Mouse (Mus musculus) E14TG2a.4 (cell line): Measurements from ENCODE around the gene 2810004N23Rik.
"Not testable (repeated sequence)": the region's sequence is repeated elsewhere in the genome, so short reads cannot be mapped to it uniquely, and the experiment has no call there.

Experiments
- H3K27me3 ChIP-seq: 2 replicates; pipeline ENCODE4 v1.6.1; 2014; ENCODE audit warnings: low read length, control low read depth; ENCODE audit not compliant: insufficient read depth
- H3K36me3 ChIP-seq: 2 replicates; pipeline ENCODE4 v1.6.1; 2014; ENCODE audit warnings: low read length, control low read depth; ENCODE audit not compliant: insufficient read depth
- H3K4me1 ChIP-seq: replicated peaks from 2 replicates; pipeline ENCODE4 v1.6.1; 2014; ENCODE audit warnings: low read depth, low read length, control low read depth
- H3K4me3 ChIP-seq: replicated peaks from 2 replicates; pipeline ENCODE4 v1.5.1; 2014; ENCODE audit warnings: mild to moderate bottlenecking, low read length
- H3K9me3 ChIP-seq: 2 replicates; pipeline ENCODE4 v1.6.1; 2014; ENCODE audit warnings: low read length, control low read depth
- CTCF ChIP-seq: conservative IDR thresholded peaks from 2 replicates; pipeline ENCODE4 v1.5.1; 2014; ENCODE audit warnings: low read length
- NANOG ChIP-seq: IDR thresholded peaks from 2 replicates; pipeline ENCODE4 v1.6.1; 2014; ENCODE audit warnings: borderline replicate concordance, low read length, mixed read lengths
- POU5F1 ChIP-seq: IDR thresholded peaks from 2 replicates; pipeline ENCODE4 v1.6.1; 2014; ENCODE audit warnings: low read length, borderline replicate concordance

Gene 2810004N23Rik

DNA sequence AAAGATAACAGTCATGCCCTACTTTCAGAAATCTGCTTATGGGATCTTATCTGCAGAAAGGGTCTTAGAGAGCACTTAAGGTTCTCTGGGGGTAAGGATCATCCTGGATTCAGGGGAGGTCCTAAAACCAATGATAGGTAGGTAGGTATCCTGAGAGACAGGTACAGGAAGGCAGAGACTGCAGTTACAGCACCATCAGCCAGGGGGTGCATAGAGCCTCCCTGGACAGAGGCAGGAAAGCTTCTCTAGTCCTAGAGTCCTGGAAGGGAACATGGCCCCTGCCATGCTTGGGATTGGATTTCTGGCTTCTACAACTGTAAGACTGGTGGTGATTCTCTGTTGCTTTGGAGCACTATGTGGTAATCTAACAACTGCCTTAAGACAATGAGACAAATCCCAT is 3.5 kb downstream of the 2810004N23Rik start:
- Histone ChIP-seq H3K9me3 (no peaks in the 10 kb centered on the region), H3K36me3 (peaks cover 74% of the 10 kb centered on the region), H3K27me3 (no peaks in the 10 kb centered on the region), H3K4me1 (peaks cover 76% of the 10 kb centered on the region), H3K4me3 (no peak overlapping the region)
- TF ChIP-seq NANOG, result no peak
- TF ChIP-seq POU5F1, result no peak
- TF ChIP-seq CTCF, result peak; percentile 76

DNA sequence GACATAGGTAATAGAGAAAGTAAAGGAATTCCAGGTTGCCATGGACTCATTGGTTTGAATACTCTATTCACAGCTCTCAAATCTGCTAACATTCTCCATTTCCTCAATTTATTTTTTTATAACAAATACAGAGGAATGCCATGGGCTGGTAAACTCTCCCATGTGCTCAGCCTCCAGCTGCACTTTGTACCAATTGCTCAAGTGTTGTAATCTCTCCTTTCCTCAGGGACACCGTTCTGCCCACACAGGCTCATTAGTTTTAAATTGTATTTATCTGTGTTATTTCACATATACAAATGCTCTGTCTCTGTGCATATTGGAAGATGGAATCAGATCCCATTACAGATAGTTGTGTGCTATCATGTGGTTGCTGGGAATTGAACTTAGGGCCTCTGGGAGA is 9.4 kb downstream of the 2810004N23Rik start:
- Histone ChIP-seq H3K36me3 (peaks cover 63% of the 10 kb centered on the region), H3K27me3 (no peaks in the 10 kb centered on the region), H3K4me3 (no peak overlapping the region), H3K9me3 (no peaks in the 10 kb centered on the region), H3K4me1 (peaks cover 38% of the 10 kb centered on the region)
- no peak for TF ChIP-seq POU5F1
- no peak for TF ChIP-seq NANOG
- no peak for TF ChIP-seq CTCF

- Histone ChIP-seq H3K27me3 (no peaks in the 10 kb centered on the region), H3K4me1 (peaks cover 38% of the 10 kb centered on the region), H3K36me3 (peaks cover 53% of the 10 kb centered on the region), H3K4me3 (no peak overlapping the region), H3K9me3 (no peaks in the 10 kb centered on the region)
- no peak for TF ChIP-seq CTCF
- no peak for TF ChIP-seq NANOG
- no peak for TF ChIP-seq POU5F1
Observed at GRCm38 (mm10) chr8:124845573-124845972, 17.3 kb downstream of the 2810004N23Rik start.

DNA sequence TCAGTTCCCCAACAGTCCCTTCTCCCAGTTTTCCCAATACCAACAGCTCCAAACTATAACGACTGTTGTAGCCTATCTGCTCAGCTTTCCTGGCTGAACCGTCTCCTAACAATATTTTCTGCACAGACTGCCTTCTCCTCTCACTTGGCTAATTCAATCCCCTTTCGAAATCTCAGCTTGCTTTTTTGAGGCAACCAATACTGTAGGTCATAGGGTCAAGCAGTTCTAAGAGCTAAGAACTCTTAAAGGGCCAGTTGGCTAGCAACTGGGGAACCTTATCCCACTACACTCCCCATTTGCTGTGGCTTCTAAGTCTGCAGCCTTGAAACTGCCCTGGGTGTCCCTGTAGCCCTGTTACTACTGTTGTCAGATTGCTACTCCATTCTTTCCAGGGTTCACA is 17.8 kb downstream of the 2810004N23Rik start:
- H3K27me3 ChIP-seq, result no peaks in the 10 kb centered on the region
- peaks cover 57% of the 10 kb centered on the region for H3K36me3 ChIP-seq
- H3K9me3 ChIP-seq, result no peaks in the 10 kb centered on the region
- no peak overlapping the region for H3K4me3 ChIP-seq
- TF ChIP-seq POU5F1, result no peak
- no peak for TF ChIP-seq CTCF
- no peak for TF ChIP-seq NANOG
- H3K4me1 ChIP-seq, result peaks cover 40% of the 10 kb centered on the region

- peaks cover 49% of the 10 kb centered on the region for H3K4me1 ChIP-seq
- not testable (repeated sequence) for H3K27me3 ChIP-seq, H3K9me3 ChIP-seq, H3K4me3 ChIP-seq
- peaks cover 79% of the 10 kb centered on the region for H3K36me3 ChIP-seq
Observed at GRCm38 (mm10) chr8:124842929-124843328, 20.0 kb downstream of the 2810004N23Rik start.

- TF ChIP-seq CTCF (no peak), NANOG (no peak), POU5F1 (no peak)
- peaks cover 88% of the 10 kb centered on the region for H3K36me3 ChIP-seq
- H3K4me1 ChIP-seq, result peaks cover 49% of the 10 kb centered on the region
- H3K9me3 ChIP-seq, result no peaks in the 10 kb centered on the region
- H3K27me3 ChIP-seq, result no peaks in the 10 kb centered on the region
- H3K4me3 ChIP-seq, result no peak overlapping the region
Observed at GRCm38 (mm10) chr8:124841775-124842174, 21.1 kb downstream of the 2810004N23Rik start.

GRCm38 (mm10) chr8:124840900-124841299 is 22.0 kb downstream of the 2810004N23Rik start:
- peaks cover 49% of the 10 kb centered on the region for H3K4me1 ChIP-seq
- TF ChIP-seq NANOG (no peak), POU5F1 (no peak), CTCF (no peak)
- no peaks in the 10 kb centered on the region for H3K27me3 ChIP-seq
- peaks cover 88% of the 10 kb centered on the region for H3K36me3 ChIP-seq
- H3K9me3 ChIP-seq, result no peaks in the 10 kb centered on the region
- no peak overlapping the region for H3K4me3 ChIP-seq

- Histone ChIP-seq H3K4me3 (no peak overlapping the region), H3K27me3 (no peaks in the 10 kb centered on the region), H3K36me3 (peaks cover 73% of the 10 kb centered on the region), H3K4me1 (peaks cover 41% of the 10 kb centered on the region), H3K9me3 (no peaks in the 10 kb centered on the region)
- TF ChIP-seq NANOG (no peak), CTCF (no peak), POU5F1 (no peak)
Observed at GRCm38 (mm10) chr8:124839371-124839770, 23.5 kb downstream of the 2810004N23Rik start.

DNA sequence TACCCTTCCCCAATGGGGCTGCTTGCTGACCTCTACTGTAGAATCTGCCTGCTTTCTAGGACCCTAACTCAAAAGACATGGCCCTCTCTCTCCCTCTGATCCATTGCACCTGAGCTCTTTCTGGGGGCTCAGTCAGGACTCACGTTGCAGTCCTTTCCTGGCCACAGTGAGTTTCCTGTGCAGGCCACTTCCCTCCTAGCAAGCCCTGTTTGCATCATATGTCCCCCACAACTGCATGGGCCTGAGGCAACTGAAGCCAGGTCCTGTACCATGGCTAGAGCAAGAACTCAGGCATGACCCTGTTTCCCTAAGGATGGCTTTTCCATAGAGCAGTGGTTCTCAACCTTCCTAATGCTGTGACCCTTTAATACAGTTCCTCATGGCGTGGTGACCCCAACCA is 25.0 kb downstream of the 2810004N23Rik start:
- Histone ChIP-seq H3K9me3 (no peaks in the 10 kb centered on the region), H3K4me3 (no peak overlapping the region), H3K36me3 (peaks cover 59% of the 10 kb centered on the region), H3K4me1 (peaks cover 37% of the 10 kb centered on the region), H3K27me3 (peaks cover 11% of the 10 kb centered on the region)
- no peak for TF ChIP-seq NANOG

DNA sequence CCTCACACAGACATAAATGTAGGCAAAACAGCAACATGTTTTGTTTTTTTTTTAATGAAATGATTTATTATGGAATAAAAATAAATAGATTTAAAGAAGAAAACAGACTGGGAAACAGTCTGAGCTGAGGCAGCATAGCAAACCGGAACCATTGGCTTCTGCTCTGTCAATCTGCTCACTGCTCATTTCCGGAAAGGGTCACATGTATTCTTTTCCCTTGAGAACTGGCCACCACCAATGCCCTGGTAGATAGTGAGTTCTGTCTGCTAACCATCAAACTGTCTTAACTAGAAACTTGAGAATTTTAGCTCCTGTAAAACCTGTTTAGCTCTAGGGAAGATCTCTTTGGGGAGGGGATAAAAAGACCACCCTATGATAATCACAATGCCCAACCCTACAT is 26.0 kb downstream of the 2810004N23Rik start:
- no peak for TF ChIP-seq POU5F1
- TF ChIP-seq CTCF, result no peak
- no peak for TF ChIP-seq NANOG
- no peak overlapping the region for H3K4me3 ChIP-seq
- H3K9me3 ChIP-seq, result no peaks in the 10 kb centered on the region
- H3K4me1 ChIP-seq, result peaks cover 31% of the 10 kb centered on the region
- peaks cover 49% of the 10 kb centered on the region for H3K36me3 ChIP-seq
- H3K27me3 ChIP-seq, result peaks cover 21% of the 10 kb centered on the region
